Mouse (Mus musculus): ENCODE results near the gene Kcnrg. TPM values are rescaled to one million over a fixed set of nuclear protein-coding genes. Genes with fewer than 3 reads are reported as not detected.
"Not testable (repeated sequence)": the region's sequence is repeated elsewhere in the genome, so short reads cannot be mapped to it uniquely, and the experiment has no call there.

The Kcnrg gene
- under 1 TPM; 0.97 to 0.99 TPM for total RNA-seq (2021)
- long read RNA-seq, partial matches to known transcripts: 0 of 1 reads
- long read RNA-seq, other reads (novel, unspliced or antisense): 0 of 1 reads

- DNase-seq (ENCODE audit: low spot score in 2 of 2): no peak
Measured at GRCm38 (mm10) chr14:61607157-61607556, at the start of gene Kcnrg. Gene Kcnrg (plus strand): TSS chr14:61607457.

- no peak for DNase-seq (ENCODE audit: low spot score in 2 of 2)
Measured at GRCm38 (mm10) chr14:61558901-61559300, 48.4 kb upstream of the Kcnrg start.

DNA sequence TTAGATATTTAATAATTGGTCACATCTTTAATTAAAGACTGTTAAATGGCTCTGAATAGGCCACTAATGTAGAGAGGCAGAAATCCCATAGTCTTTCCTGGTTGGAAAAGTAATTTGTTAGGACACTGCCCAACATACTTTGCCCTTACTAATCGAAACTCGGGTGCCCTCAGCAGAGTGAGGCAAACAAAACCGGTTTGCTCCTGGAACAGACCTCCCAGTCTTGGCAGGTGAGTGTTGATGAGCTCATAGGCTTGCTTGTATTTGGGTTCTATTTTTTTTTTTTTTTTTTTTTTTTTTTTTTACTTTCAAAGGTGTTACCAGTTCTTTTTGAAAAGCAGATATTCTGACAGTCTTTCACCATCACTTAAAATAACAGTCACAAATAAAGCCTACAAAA is 47.4 kb upstream of the Kcnrg start:
- DNase-seq (ENCODE audit: low spot score in 2 of 2): no peak

- DNase-seq (ENCODE audit: low spot score in 2 of 2): not testable (repeated sequence)
Measured at GRCm38 (mm10) chr14:61566211-61566610, 41.0 kb upstream of the Kcnrg start.

DNA sequence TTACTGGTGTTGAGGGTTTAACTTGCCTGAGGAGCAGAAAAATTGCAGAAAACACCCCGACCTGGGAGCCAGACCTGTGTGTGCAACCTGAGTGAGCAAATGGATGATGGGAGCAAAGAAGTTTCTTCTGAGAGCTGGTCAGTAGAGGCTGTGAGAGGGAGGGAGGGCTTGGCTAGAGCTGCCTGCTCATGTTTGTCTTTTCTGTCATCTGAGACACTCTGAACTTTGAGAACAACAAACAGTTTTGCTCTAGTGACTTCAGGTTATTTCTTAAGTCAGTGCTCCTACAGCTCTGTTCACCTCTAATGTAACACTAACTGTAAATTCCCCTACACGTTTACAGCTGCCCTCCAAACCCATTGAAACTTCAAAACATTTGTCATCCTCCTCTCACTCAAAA is 37.9 kb upstream of the Kcnrg start:
- no peak for DNase-seq (ENCODE audit: low spot score in 2 of 2)

DNA sequence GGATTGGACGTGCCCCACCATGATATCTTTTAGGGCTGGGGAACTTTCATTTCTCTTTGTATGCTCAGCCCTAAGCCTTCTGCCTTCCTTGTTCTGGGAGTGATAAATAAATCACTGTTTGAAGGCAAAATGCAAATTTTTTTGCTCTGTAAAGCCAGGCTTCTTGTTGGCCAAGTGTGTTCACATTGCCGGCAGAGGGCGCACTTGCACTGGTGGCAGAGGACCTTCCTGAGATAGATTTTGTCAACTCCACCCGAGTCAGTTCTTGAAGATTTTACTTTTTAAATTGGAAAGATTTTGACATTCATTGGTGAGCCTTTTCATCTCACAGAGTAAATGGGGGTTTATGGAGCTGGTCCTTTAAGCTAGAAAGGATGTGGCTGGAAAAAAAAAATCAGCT is 35.9 kb upstream of the Kcnrg start:
- DNase-seq (ENCODE audit: low spot score in 2 of 2): peak; percentile 54 to 87

GRCm38 (mm10) chr14:61572131-61572530 is 35.1 kb upstream of the Kcnrg start:
- DNase-seq (ENCODE audit: low spot score in 2 of 2): no peak

- no peak for DNase-seq (ENCODE audit: low spot score in 2 of 2)
Measured at GRCm38 (mm10) chr14:61575066-61575465, 32.2 kb upstream of the Kcnrg start.

DNA sequence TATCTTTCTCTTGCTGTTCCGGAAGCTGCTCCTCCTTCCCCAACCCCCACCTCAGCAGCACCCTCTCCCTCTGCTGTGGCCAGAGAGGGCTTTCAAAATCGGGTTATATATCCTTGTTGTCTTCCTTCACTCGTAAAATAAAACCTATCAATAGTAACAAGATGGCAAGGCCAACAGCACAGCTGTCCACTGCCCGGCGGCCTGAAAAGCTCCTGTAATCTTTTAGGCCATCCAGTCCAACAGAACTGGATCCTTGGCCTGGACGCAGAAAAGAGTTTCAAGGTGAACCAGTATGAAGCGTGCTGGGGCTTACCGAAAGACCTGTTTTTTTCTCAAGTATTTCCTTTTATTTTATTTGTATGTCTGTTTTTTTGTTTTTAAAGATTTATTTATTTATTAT is 31.3 kb upstream of the Kcnrg start:
- DNase-seq (ENCODE audit: low spot score in 2 of 2): no peak

DNA sequence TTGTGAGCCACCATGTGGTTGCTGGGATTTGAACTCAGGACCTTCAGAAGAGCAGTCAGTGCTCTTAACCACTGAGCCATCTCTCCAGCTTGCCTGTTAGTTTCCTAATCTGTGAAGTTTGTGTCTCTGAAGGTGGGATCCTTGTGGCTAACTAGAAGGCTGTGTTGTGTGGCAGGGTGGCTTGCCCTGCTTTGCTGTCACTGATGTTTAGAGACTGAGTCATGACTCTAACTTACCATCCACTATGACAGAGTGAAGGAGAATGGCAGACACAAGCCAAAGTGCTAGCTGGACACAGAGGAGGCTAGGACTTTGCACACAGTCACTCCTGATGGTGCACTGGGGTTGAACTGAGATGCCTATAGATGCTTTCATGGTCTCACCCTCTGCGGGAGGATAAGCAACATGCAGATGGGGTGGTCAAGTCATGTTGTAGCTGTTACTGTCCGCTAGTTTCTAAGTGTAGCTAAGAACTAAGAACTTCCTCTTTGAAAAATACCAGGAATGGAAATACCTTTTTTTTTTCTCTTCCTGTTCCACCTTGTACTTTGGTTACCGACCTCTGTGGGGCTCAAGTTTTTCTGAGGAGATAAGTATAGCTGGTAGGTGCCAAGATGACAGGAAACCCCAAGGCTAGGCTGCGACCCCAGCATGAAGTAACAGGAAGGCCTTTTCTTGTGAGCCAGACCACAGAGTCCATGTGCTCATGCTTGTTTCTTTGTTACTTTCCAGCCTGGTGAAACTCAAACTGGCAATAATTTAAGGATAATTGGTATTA is 17.8 kb upstream of the Kcnrg start:
- DNase-seq (ENCODE audit: low spot score in 2 of 2): no peak

- no peak for DNase-seq (ENCODE audit: low spot score in 2 of 2)
Measured at GRCm38 (mm10) chr14:61596719-61597426, 10.4 kb upstream of the Kcnrg start.

GRCm38 (mm10) chr14:61597968-61598367 is 9.3 kb upstream of the Kcnrg start, which contains the start of gene Trim13:
Gene Trim13 (plus strand): TSS chr14:61598247.
- no peak for DNase-seq (ENCODE audit: low spot score in 2 of 2)

DNA sequence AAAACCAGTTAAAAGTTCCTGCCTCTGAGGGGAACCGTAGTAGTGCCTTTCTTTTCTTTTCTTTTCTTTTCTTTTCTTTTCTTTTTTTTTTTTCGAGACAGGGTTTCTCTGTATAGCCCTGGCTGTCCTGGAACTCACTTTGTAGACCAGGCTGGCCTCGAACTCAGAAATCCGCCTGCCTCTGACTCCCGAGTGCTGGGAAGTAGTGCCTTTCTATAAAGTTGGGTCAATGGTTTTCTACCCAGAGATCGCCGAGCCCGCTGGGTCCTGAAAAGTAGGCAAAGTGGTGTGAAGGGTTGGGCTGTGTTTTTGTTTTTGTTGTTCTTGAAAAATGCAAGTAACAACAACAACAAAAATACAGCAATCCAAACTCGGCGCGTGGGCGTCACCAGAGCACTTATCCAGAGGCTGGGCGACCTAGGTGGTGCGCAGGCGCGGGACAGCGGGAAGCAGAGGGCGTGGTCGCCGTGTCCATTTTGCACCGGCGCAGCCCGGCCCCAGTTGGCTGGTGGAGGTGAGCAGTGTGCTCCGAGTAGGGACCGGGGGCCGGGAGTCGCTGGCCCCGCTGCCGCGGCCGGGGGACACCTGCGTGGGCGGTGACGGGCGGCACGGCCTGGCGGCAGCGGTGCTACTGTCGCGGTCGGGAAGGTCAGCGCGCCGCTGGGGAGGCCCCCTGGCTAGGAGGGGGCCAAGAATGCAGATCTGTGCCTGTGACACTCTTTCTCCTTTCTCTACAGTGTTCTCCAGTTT is 8.0 kb upstream of the Kcnrg start:
- DNase-seq (ENCODE audit: low spot score in 2 of 2): peak; percentile 86 to 89

DNA sequence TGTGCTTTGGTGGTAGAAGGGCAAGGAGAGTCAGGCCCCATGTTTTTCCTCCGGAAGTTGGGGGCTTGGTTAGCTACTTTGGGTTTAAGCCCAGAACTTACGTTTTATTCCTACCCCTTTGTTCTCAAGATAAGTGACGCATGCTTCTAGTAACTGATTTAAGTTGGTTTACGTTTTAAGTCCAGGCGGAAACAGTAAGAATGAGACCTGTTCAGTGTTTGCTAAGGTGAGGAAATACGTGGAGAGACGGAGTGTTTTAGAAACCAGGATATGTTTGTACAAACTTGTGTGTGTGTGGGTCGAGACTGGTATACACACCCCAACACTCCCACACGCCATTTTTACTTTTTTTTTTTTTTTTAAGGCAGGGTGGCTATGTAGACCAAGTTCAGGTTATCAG is 5.9 kb upstream of the Kcnrg start:
- DNase-seq (ENCODE audit: low spot score in 2 of 2): no peak

DNA sequence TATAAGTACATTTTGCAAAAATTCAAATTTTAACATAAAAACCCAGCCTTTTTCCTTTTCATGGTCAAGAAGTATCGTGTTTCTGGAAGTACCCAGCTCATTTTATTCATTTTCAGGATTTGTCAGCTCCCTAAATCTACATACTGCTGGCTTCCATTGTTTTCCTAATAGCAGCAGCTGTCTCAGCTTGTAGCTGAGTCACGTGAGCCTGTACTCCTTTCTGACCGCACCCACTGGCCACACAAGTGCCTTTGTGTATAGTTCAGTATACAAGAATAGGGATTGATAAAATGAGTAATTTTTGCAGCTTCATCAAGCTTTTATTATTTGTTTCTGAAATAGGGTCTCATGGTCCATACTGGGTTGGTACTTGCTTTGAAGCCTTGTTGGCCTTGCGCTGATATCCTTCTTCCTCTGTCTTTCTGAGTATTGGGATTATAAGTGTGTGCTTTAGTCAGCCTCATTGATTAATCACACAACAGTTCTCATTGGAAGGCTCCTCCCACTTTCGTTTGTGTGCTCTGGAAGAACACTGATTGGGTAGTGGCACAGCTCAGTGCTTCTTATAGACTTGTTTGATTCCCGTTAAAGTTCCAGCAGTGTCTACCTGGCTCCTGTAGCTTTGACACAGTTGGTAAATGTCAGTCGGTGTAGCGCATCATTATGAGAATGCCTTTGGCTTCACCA is 4.0 kb upstream of the Kcnrg start:
- DNase-seq (ENCODE audit: low spot score in 2 of 2): peak in 1 of 2 experiments; percentile 32

- DNase-seq (ENCODE audit: low spot score in 2 of 2): peak in 1 of 2 experiments; percentile 42
Measured at GRCm38 (mm10) chr14:61604081-61604480, 3.2 kb upstream of the Kcnrg start.

- not testable (repeated sequence) for DNase-seq (ENCODE audit: low spot score in 2 of 2)
Measured at GRCm38 (mm10) chr14:61606088-61606487, 1.2 kb upstream of the Kcnrg start.

DNA sequence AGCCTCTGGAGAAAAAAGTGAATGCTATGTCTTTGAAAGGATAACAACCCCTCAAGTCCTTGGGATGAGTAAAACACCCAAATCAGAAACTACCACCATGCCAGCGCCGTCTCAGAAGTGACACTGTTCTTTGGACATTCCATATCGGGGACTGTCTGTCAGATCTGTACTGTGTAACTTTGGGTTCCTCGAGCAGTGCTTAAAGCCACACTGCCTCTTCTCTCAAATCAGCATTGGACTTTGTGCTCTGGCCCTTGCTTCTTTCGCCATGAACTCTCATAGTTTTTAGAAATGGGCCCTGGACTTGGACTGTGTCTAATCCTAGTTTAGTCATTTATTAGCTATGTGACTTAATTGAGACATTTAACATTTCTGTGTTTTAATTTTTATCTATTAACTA is 4.5 kb downstream of the Kcnrg start:
- DNase-seq (ENCODE audit: low spot score in 2 of 2): no peak

GRCm38 (mm10) chr14:61613319-61613718 is 6.1 kb downstream of the Kcnrg start:
- DNase-seq (ENCODE audit: low spot score in 2 of 2): no peak

DNA sequence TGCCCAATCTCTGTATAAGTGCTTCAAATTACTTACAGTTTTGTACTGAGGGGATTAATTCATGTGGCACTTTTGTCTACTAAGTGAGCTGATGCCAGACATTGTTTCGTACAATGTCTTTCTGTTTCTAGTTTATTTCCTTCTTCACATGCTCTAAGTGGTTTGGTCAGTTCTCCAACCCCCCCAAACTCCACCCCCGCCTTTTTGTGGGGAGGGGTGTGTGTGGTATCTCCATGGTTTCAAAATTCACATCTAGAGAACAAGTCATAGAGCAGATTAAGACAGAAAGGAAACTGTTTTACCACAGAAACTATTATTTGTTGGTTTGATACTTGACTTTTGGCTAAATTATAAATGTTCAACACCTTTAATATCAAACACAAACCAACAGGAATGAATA is 13.1 kb downstream of the Kcnrg start:
- no peak for DNase-seq (ENCODE audit: low spot score in 2 of 2)

- no peak for DNase-seq (ENCODE audit: low spot score in 2 of 2)
Measured at GRCm38 (mm10) chr14:61635969-61636368, 28.7 kb downstream of the Kcnrg start.
